Mouse (Mus musculus): ENCODE measurements at regions not wholly inside any gene's neighbourhood (a gene's known extent, or its start where the extent isn't known, plus 50 kb on each side); places are given as distances from the start of the nearest gene placed in this dataset.

GRCm38 (mm10) chr11:111379842-111380241, 313.9 kb downstream of the Kcnj2 start:
- no peaks in the 10 kb centered on the region for H3K27me3 ChIP-seq (ENCODE audit: low read depth, poor library complexity, severe bottlenecking)
- no peaks in the 10 kb centered on the region for H3K9me3 ChIP-seq (replicated peaks)
- no peak for DNase-seq (ENCODE audit: low spot score)
- H3K4me1 ChIP-seq, result no peaks in the 10 kb centered on the region
- 88% methylated on average over 3 of the region's 3 CpGs for whole genome bisulfite sequencing
- no peaks in the 10 kb centered on the region for H3K36me3 ChIP-seq
- no peak overlapping the region for H3K4me3 ChIP-seq
- no peak overlapping the region for H3K27ac ChIP-seq

GRCm38 (mm10) chr11:111398706-111399105, 332.7 kb downstream of the Kcnj2 start:
- Histone ChIP-seq H3K4me1 (no peaks in the 10 kb centered on the region), H3K4me3 (no peak overlapping the region), H3K36me3 (no peaks in the 10 kb centered on the region), H3K27ac (no peak overlapping the region), H3K9me3 (replicated peaks) (no peaks in the 10 kb centered on the region), H3K27me3 (ENCODE audit: low read depth, poor library complexity, severe bottlenecking) (no peaks in the 10 kb centered on the region)
- WGBS, result 96% methylated on average over 1 of the region's 1 CpGs
- no peak for DNase-seq (ENCODE audit: low spot score)

GRCm38 (mm10) chr11:111409266-111409665, 343.3 kb downstream of the Kcnj2 start:
- WGBS, result 92% methylated on average over 2 of the region's 2 CpGs
- H3K9me3 ChIP-seq (replicated peaks), result no peaks in the 10 kb centered on the region
- H3K27ac ChIP-seq, result no peak overlapping the region
- no peak for DNase-seq (ENCODE audit: low spot score)
- H3K4me3 ChIP-seq, result no peak overlapping the region
- H3K27me3 ChIP-seq (ENCODE audit: low read depth, poor library complexity, severe bottlenecking), result no peaks in the 10 kb centered on the region
- no peaks in the 10 kb centered on the region for H3K36me3 ChIP-seq
- H3K4me1 ChIP-seq, result no peaks in the 10 kb centered on the region

- DNase-seq (ENCODE audit: low spot score), result no peak
- Histone ChIP-seq H3K9me3 (replicated peaks) (no peaks in the 10 kb centered on the region), H3K36me3 (no peaks in the 10 kb centered on the region), H3K27me3 (ENCODE audit: low read depth, poor library complexity, severe bottlenecking) (no peaks in the 10 kb centered on the region), H3K4me3 (no peak overlapping the region), H3K27ac (no peak overlapping the region), H3K4me1 (no peaks in the 10 kb centered on the region)
- WGBS, result 75% methylated on average over 4 of the region's 4 CpGs
Measured at GRCm38 (mm10) chr11:111424871-111425270, 358.9 kb downstream of the Kcnj2 start.

GRCm38 (mm10) chr11:111426715-111427114, 360.8 kb downstream of the Kcnj2 start:
- Histone ChIP-seq H3K9me3 (replicated peaks) (no peaks in the 10 kb centered on the region), H3K27me3 (ENCODE audit: low read depth, poor library complexity, severe bottlenecking) (no peaks in the 10 kb centered on the region), H3K4me1 (no peaks in the 10 kb centered on the region), H3K4me3 (no peak overlapping the region), H3K36me3 (no peaks in the 10 kb centered on the region), H3K27ac (no peak overlapping the region)
- WGBS, result 72% methylated on average over 4 of the region's 4 CpGs
- DNase-seq (ENCODE audit: low spot score), result no peak

- Histone ChIP-seq H3K9me3 (replicated peaks) (no peaks in the 10 kb centered on the region), H3K36me3 (no peaks in the 10 kb centered on the region), H3K27me3 (ENCODE audit: low read depth, poor library complexity, severe bottlenecking) (no peaks in the 10 kb centered on the region), H3K27ac (no peak overlapping the region), H3K4me3 (no peak overlapping the region), H3K4me1 (no peaks in the 10 kb centered on the region)
- no peak for DNase-seq (ENCODE audit: low spot score)
Measured at GRCm38 (mm10) chr11:111442257-111442656, 376.3 kb downstream of the Kcnj2 start.

GRCm38 (mm10) chr11:111443381-111443780, 377.4 kb downstream of the Kcnj2 start:
- no peaks in the 10 kb centered on the region for H3K27me3 ChIP-seq (ENCODE audit: low read depth, poor library complexity, severe bottlenecking)
- no peak overlapping the region for H3K27ac ChIP-seq
- 93% methylated on average over 1 of the region's 1 CpGs for WGBS
- H3K4me3 ChIP-seq, result no peak overlapping the region
- H3K4me1 ChIP-seq, result no peaks in the 10 kb centered on the region
- H3K36me3 ChIP-seq, result no peaks in the 10 kb centered on the region
- H3K9me3 ChIP-seq (replicated peaks), result no peaks in the 10 kb centered on the region
- DNase-seq (ENCODE audit: low spot score), result no peak

GRCm38 (mm10) chr11:111444791-111445190, 378.8 kb downstream of the Kcnj2 start:
- WGBS, result 85% methylated on average over 4 of the region's 4 CpGs
- H3K4me1 ChIP-seq, result no peaks in the 10 kb centered on the region
- no peak overlapping the region for H3K4me3 ChIP-seq
- no peak overlapping the region for H3K27ac ChIP-seq
- no peaks in the 10 kb centered on the region for H3K36me3 ChIP-seq
- no peaks in the 10 kb centered on the region for H3K27me3 ChIP-seq (ENCODE audit: low read depth, poor library complexity, severe bottlenecking)
- no peaks in the 10 kb centered on the region for H3K9me3 ChIP-seq (replicated peaks)
- no peak for DNase-seq (ENCODE audit: low spot score)

- no peaks in the 10 kb centered on the region for H3K4me1 ChIP-seq
- WGBS, result 5% methylated on average over 4 of the region's 4 CpGs
- no peak overlapping the region for H3K4me3 ChIP-seq
- no peaks in the 10 kb centered on the region for H3K36me3 ChIP-seq
- no peak for DNase-seq (ENCODE audit: low spot score)
- no peak overlapping the region for H3K27ac ChIP-seq
- no peaks in the 10 kb centered on the region for H3K9me3 ChIP-seq (replicated peaks)
- no peaks in the 10 kb centered on the region for H3K27me3 ChIP-seq (ENCODE audit: low read depth, poor library complexity, severe bottlenecking)
Measured at GRCm38 (mm10) chr11:111445764-111446163, 379.8 kb downstream of the Kcnj2 start.

- 85% methylated on average over 3 of the region's 3 CpGs for WGBS
- H3K27ac ChIP-seq, result no peak overlapping the region
- no peak overlapping the region for H3K4me3 ChIP-seq
- H3K4me1 ChIP-seq, result no peaks in the 10 kb centered on the region
- no peak for DNase-seq (ENCODE audit: low spot score)
- H3K27me3 ChIP-seq (ENCODE audit: low read depth, poor library complexity, severe bottlenecking), result no peaks in the 10 kb centered on the region
- no peaks in the 10 kb centered on the region for H3K36me3 ChIP-seq
- no peaks in the 10 kb centered on the region for H3K9me3 ChIP-seq (replicated peaks)
Measured at GRCm38 (mm10) chr11:111450811-111451494, 385.0 kb downstream of the Kcnj2 start.

GRCm38 (mm10) chr11:111460046-111460445, 394.1 kb downstream of the Kcnj2 start:
- H3K4me1 ChIP-seq, result no peaks in the 10 kb centered on the region
- no peaks in the 10 kb centered on the region for H3K36me3 ChIP-seq
- no peak overlapping the region for H3K27ac ChIP-seq
- no peak overlapping the region for H3K4me3 ChIP-seq
- no peaks in the 10 kb centered on the region for H3K9me3 ChIP-seq (replicated peaks)
- WGBS, result 90% methylated on average over 10 of the region's 10 CpGs
- no peak for DNase-seq (ENCODE audit: low spot score)
- H3K27me3 ChIP-seq (ENCODE audit: low read depth, poor library complexity, severe bottlenecking), result no peaks in the 10 kb centered on the region

- Histone ChIP-seq H3K36me3 (no peaks in the 10 kb centered on the region), H3K4me1 (no peaks in the 10 kb centered on the region), H3K9me3 (replicated peaks) (no peaks in the 10 kb centered on the region), H3K27ac (no peak overlapping the region), H3K4me3 (no peak overlapping the region), H3K27me3 (ENCODE audit: low read depth, poor library complexity, severe bottlenecking) (no peaks in the 10 kb centered on the region)
- no peak for DNase-seq (ENCODE audit: low spot score)
- 90% methylated on average over 6 of the region's 6 CpGs for WGBS
Measured at GRCm38 (mm10) chr11:111484981-111485380, 419.0 kb downstream of the Kcnj2 start.

- Histone ChIP-seq H3K27ac (no peak overlapping the region), H3K36me3 (no peaks in the 10 kb centered on the region), H3K9me3 (replicated peaks) (no peaks in the 10 kb centered on the region), H3K27me3 (ENCODE audit: low read depth, poor library complexity, severe bottlenecking) (no peaks in the 10 kb centered on the region), H3K4me1 (no peaks in the 10 kb centered on the region), H3K4me3 (no peak overlapping the region)
- DNase-seq (ENCODE audit: low spot score), result no peak
- WGBS, result 82% methylated on average over 4 of the region's 4 CpGs
Measured at GRCm38 (mm10) chr11:111512471-111512870, 446.5 kb downstream of the Kcnj2 start.

GRCm38 (mm10) chr11:111522716-111523115, 456.8 kb downstream of the Kcnj2 start:
- DNase-seq (ENCODE audit: low spot score), result no peak
- no peak overlapping the region for H3K4me3 ChIP-seq
- 87% methylated on average over 8 of the region's 8 CpGs for WGBS
- no peaks in the 10 kb centered on the region for H3K36me3 ChIP-seq
- H3K4me1 ChIP-seq, result no peaks in the 10 kb centered on the region
- H3K9me3 ChIP-seq (replicated peaks), result no peaks in the 10 kb centered on the region
- no peaks in the 10 kb centered on the region for H3K27me3 ChIP-seq (ENCODE audit: low read depth, poor library complexity, severe bottlenecking)
- H3K27ac ChIP-seq, result no peak overlapping the region

Data from limb, embryonic 10.5 days (tissue).